Mouse (Mus musculus): ENCODE data around the gene Eif2ak4. TPM values are rescaled to one million over a fixed set of nuclear protein-coding genes. Genes with fewer than 3 reads are reported as not detected.

The Eif2ak4 gene
- polyA plus RNA-seq, 1 experiment from 2014 or later: 7.5 TPM

DNA sequence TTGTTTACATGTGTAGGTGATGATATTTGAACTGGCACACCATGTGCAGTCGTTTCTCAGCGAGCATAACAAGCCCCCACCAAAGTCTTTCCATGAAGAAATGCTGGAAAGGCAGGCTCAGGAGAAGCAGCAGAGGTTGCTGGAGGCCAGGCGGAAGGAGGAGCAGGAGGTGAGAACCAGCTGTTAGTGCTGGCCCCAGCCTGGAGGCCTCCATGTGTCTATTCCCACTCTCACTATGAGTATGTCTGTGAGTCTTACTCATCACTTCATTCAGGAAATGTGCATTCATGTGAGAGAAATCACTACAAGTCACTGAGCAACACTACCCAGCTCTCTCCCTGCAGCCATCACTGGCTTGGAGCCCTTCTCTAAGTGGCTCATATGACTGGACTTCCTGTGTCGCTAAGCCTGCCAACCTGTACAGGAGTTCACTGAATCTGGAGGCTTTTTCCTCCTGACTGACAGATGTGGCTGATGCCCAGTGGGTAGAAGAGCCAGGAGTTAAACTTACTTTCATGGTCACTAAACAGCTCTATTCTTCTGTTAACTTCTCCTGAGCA is 20.0 kb downstream of the Eif2ak4 start:
- ATAC-seq: no peak
- Histone ChIP-seq H3K4me3 (replicated peaks) (no peak overlapping the region), H3K4me2 (replicated peaks) (no peak overlapping the region), H3K27me3 (no peaks in the 10 kb centered on the region), H3K9ac (replicated peaks) (no peak overlapping the region), H3K27ac (no peak overlapping the region), H3K9me3 (peaks cover 3% of the 10 kb centered on the region; the same call in 1 of the 2 replicates), H3K4me1 (replicated peaks) (peaks cover 4% of the 10 kb centered on the region; the same call in 1 of the 2 replicates), H3K36me3 (peaks cover 32% of the 10 kb centered on the region)
- whole genome bisulfite sequencing: 89% methylated on average over 4 of the region's 4 CpGs

DNA sequence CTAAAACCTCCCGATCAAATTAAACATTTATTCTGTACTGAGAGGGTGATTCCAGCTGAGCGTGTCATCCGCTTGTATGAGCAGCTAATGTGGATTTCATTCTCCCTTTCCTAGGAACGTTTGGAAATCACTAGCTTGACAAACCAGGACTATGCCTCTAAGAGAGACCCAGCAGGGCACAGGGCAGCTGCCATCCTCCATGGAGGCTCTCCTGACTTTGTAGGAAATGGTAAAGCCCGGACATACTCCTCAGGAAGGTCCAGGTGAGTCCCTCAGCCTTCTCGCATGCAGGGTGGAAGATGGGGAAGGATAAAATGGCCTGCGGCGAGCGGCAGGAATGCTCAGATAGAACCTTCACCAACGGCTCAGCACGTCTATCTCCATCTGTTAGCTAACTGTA is 24.4 kb downstream of the Eif2ak4 start:
- Histone ChIP-seq H3K27ac (no peak overlapping the region), H3K9me3 (peaks cover 3% of the 10 kb centered on the region; the same call in 1 of the 2 replicates), H3K4me2 (replicated peaks) (no peak overlapping the region), H3K4me1 (replicated peaks) (no peaks in the 10 kb centered on the region), H3K9ac (replicated peaks) (no peak overlapping the region), H3K27me3 (no peaks in the 10 kb centered on the region), H3K4me3 (replicated peaks) (no peak overlapping the region), H3K36me3 (peaks cover 61% of the 10 kb centered on the region)
- ATAC-seq: no peak
- 95% methylated on average over 11 of the region's 11 CpGs for WGBS

DNA sequence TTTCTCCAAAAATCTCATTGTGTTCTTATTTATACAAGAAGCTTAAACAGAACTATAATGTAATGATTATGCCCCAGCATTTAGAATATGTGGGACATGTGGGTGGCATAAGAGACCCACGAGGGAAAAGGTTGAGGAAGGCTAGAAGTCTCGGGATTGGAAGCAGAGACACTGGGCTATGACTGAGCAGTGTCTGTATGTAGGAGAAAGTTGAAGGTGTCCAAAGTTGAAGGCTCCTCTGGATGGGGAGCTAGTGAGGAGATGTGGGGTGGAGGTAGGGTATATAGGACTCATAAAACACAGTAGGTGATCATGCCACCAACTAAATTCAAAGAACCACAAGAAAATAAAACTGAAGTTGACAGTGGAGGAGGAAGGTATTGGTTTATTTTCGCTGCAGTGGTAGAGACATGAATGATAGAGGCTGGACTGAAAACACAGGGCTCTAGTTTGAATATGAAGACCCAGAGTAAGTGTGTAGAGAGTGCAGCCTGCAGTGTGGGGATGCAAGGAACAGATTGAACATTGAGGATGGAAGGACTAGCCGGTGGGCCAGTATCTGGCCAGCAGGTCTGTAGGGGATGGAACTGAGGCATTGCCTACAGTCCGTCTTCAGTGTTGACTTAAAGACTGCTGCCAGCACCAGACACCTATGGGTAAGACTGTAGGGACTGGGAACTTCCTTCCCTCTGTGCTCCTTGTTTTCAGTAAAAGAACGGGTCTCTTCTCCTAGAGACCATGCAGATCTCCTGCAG is 27.4 kb downstream of the Eif2ak4 start:
- Histone ChIP-seq H3K27ac (no peak overlapping the region), H3K4me2 (replicated peaks) (no peak overlapping the region), H3K27me3 (no peaks in the 10 kb centered on the region), H3K4me1 (replicated peaks) (no peaks in the 10 kb centered on the region), H3K4me3 (replicated peaks) (no peak overlapping the region), H3K9me3 (peaks cover 3% of the 10 kb centered on the region; the same call in 1 of the 2 replicates), H3K9ac (replicated peaks) (no peak overlapping the region), H3K36me3 (peaks cover 64% of the 10 kb centered on the region)
- no peak for ATAC-seq
- WGBS: 93% methylated on average over 6 of the region's 6 CpGs

DNA sequence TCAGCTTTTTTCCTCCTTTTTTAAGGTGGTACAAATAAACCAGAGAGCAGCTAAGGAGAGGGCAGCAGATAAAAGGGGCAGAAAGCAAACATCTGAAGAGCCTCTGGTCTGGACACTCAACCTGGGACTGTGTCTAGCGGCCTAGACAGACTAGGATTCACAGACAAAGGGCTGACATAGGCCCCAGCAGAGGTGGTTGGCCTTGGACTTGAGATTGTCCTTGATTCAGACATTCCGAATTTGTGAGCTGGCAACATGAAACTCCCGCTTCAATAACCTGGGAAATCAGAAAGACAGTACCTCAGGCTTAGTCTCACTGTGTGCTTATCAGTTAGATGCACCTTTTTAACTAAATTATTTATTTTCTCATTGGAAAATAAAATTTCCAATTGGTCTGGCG is 29.7 kb downstream of the Eif2ak4 start:
- 94% methylated on average over 4 of the region's 4 CpGs for WGBS
- peaks cover 62% of the 10 kb centered on the region for H3K36me3 ChIP-seq

GRCm38 (mm10) chr2:118421951-118422350 is 33.5 kb downstream of the Eif2ak4 start:
- WGBS: 91% methylated on average over 15 of the region's 15 CpGs
- Histone ChIP-seq H3K4me1 (replicated peaks) (no peaks in the 10 kb centered on the region), H3K9ac (replicated peaks) (no peak overlapping the region), H3K4me2 (replicated peaks) (no peak overlapping the region), H3K9me3 (no peaks in the 10 kb centered on the region), H3K4me3 (replicated peaks) (no peak overlapping the region), H3K27me3 (no peaks in the 10 kb centered on the region), H3K27ac (no peak overlapping the region), H3K36me3 (peaks cover 40% of the 10 kb centered on the region)
- no peak for ATAC-seq

More for the DNA sequence above, 29.7 kb downstream of the Eif2ak4 start:
- H3K27ac ChIP-seq: no peak overlapping the region
- H3K4me3 ChIP-seq (replicated peaks): no peak overlapping the region
- no peaks in the 10 kb centered on the region for H3K9me3 ChIP-seq
- H3K27me3 ChIP-seq: no peaks in the 10 kb centered on the region
- no peak overlapping the region for H3K4me2 ChIP-seq (replicated peaks)
- no peaks in the 10 kb centered on the region for H3K4me1 ChIP-seq (replicated peaks)
- no peak for ATAC-seq
- no peak overlapping the region for H3K9ac ChIP-seq (replicated peaks)

GRCm38 (mm10) chr2:118422385-118422784 is 34.0 kb downstream of the Eif2ak4 start:
- Histone ChIP-seq H3K4me1 (replicated peaks) (no peaks in the 10 kb centered on the region), H3K36me3 (peaks cover 40% of the 10 kb centered on the region), H3K9ac (replicated peaks) (no peak overlapping the region), H3K9me3 (no peaks in the 10 kb centered on the region), H3K27me3 (no peaks in the 10 kb centered on the region), H3K4me3 (replicated peaks) (no peak overlapping the region), H3K4me2 (replicated peaks) (no peak overlapping the region), H3K27ac (no peak overlapping the region)
- 88% methylated on average over 8 of the region's 8 CpGs for WGBS
- no peak for ATAC-seq

- 78% methylated on average over 6 of the region's 6 CpGs for WGBS
- no peak overlapping the region for H3K9ac ChIP-seq (replicated peaks)
- ATAC-seq: no peak
These were observed 39.9 kb downstream of the Eif2ak4 start for GRCm38 (mm10) chr2:118428296-118428695.

DNA sequence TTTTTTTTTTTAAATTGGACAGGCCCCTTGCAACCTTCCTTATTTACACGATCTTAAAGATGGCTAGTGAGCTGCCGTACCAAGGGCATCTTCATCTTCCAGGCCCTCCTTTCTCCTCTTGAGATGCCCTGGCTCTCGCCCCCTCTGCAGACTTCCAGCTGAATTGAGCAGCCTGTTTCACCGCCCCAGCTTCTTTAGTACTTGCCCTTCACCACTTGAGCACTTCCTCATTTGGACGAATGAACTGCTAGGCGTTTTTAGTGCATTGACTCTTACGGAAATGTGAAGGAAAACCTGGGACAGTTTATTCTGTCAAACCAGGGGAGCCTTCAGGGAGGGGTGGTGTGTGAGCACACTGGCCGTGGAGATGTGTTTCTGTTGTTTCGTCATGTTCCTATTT is 40.9 kb downstream of the Eif2ak4 start:
- Histone ChIP-seq H3K27ac (no peak overlapping the region), H3K36me3 (peaks cover 58% of the 10 kb centered on the region), H3K4me3 (replicated peaks) (no peak overlapping the region), H3K4me1 (replicated peaks) (no peaks in the 10 kb centered on the region), H3K27me3 (no peaks in the 10 kb centered on the region), H3K9me3 (no peaks in the 10 kb centered on the region), H3K4me2 (replicated peaks) (no peak overlapping the region), H3K9ac (replicated peaks) (no peak overlapping the region)
- ATAC-seq: no peak
- WGBS: 89% methylated on average over 9 of the region's 9 CpGs

More at GRCm38 (mm10) chr2:118428296-118428695, 39.9 kb downstream of the Eif2ak4 start:
- H3K4me3 ChIP-seq (replicated peaks): no peak overlapping the region
- H3K4me1 ChIP-seq (replicated peaks): no peaks in the 10 kb centered on the region
- H3K27ac ChIP-seq: no peak overlapping the region
- no peaks in the 10 kb centered on the region for H3K27me3 ChIP-seq
- no peak overlapping the region for H3K4me2 ChIP-seq (replicated peaks)
- peaks cover 48% of the 10 kb centered on the region for H3K36me3 ChIP-seq
- H3K9me3 ChIP-seq: no peaks in the 10 kb centered on the region

GRCm38 (mm10) chr2:118430630-118431029 is 42.2 kb downstream of the Eif2ak4 start:
- H3K27ac ChIP-seq: no peak overlapping the region
- H3K27me3 ChIP-seq: no peaks in the 10 kb centered on the region
- no peak overlapping the region for H3K4me3 ChIP-seq (replicated peaks)
- no peaks in the 10 kb centered on the region for H3K9me3 ChIP-seq
- no peaks in the 10 kb centered on the region for H3K4me1 ChIP-seq (replicated peaks)
- no peak overlapping the region for H3K9ac ChIP-seq (replicated peaks)
- 80% methylated on average over 16 of the region's 16 CpGs for WGBS
- no peak for ATAC-seq
- H3K4me2 ChIP-seq (replicated peaks): no peak overlapping the region
- H3K36me3 ChIP-seq: peaks cover 71% of the 10 kb centered on the region

- WGBS: 68% methylated on average over 5 of the region's 5 CpGs
- Histone ChIP-seq H3K4me2 (replicated peaks) (no peak overlapping the region), H3K9me3 (no peaks in the 10 kb centered on the region), H3K4me1 (replicated peaks) (no peaks in the 10 kb centered on the region), H3K4me3 (replicated peaks) (no peak overlapping the region), H3K9ac (replicated peaks) (no peak overlapping the region), H3K36me3 (peaks cover 80% of the 10 kb centered on the region), H3K27ac (no peak overlapping the region), H3K27me3 (no peaks in the 10 kb centered on the region)
- ATAC-seq: no peak
These were observed 43.2 kb downstream of the Eif2ak4 start for GRCm38 (mm10) chr2:118431589-118431988.

- H3K9me3 ChIP-seq: no peaks in the 10 kb centered on the region
- 86% methylated on average over 5 of the region's 5 CpGs for WGBS
These were observed 53.8 kb downstream of the Eif2ak4 start for GRCm38 (mm10) chr2:118442172-118442571.

DNA sequence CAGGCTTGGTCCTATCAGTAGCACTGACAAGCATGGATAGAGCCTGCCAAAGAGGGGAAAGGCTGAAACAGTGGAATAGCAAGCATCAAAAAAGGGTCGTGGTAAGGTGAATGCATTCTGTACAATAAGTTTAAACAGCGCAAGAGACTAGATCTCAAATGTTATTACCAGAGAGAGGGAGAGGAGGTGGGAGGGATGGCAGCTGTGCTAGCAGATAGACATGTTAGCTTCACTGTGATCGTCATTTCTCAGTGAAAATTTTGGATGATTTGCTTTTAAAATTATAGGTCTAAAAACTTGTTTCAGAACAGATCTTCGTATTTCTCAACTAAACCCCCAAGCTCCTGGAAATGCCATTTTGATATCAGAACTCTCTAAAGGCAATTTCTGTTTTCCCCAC is 54.3 kb downstream of the Eif2ak4 start:
- Histone ChIP-seq H3K4me1 (replicated peaks) (peaks cover 11% of the 10 kb centered on the region), H3K9me3 (no peaks in the 10 kb centered on the region), H3K4me2 (replicated peaks) (no peak overlapping the region), H3K9ac (replicated peaks) (no peak overlapping the region), H3K27me3 (no peaks in the 10 kb centered on the region), H3K36me3 (peaks cover 31% of the 10 kb centered on the region), H3K4me3 (replicated peaks) (no peak overlapping the region), H3K27ac (no peak overlapping the region)
- 96% methylated on average over 4 of the region's 4 CpGs for WGBS
- no peak for ATAC-seq

More at GRCm38 (mm10) chr2:118442172-118442571, 53.8 kb downstream of the Eif2ak4 start:
- Histone ChIP-seq H3K27ac (no peak overlapping the region), H3K27me3 (no peaks in the 10 kb centered on the region), H3K4me1 (replicated peaks) (peaks cover 11% of the 10 kb centered on the region), H3K9ac (replicated peaks) (no peak overlapping the region), H3K4me3 (replicated peaks) (no peak overlapping the region), H3K4me2 (replicated peaks) (no peak overlapping the region), H3K36me3 (peaks cover 31% of the 10 kb centered on the region)
- 0 out of 2 replicates have a peak, but pooled peaks have one; percentile 21 for ATAC-seq
